Mouse (Mus musculus) MEL (cell line): Measurements from ENCODE around the gene Pak6.

Experiments used
- CTCF ChIP-seq, 3 experiments: IDR thresholded peaks in 2 of 3; conservative IDR thresholded peaks in 1 of 3; 2 replicates each; pipeline ENCODE4 v1.5.1; 2011 to 2012; ENCODE audit warnings: low read length in 3 of 3, low read depth in 2 of 3, mild to moderate bottlenecking in 2 of 3, improper control_type of control experiment in 1 of 3, inconsistent platforms in 1 of 3, mixed read lengths in 1 of 3, moderate library complexity in 1 of 3; ENCODE audit not compliant: control insufficient read depth in 1 of 3, insufficient read depth in 1 of 3, poor library complexity in 1 of 3, severe bottlenecking in 1 of 3
- E2F4 ChIP-seq: IDR thresholded peaks from 2 replicates; pipeline ENCODE4 v1.6.1; 2011; ENCODE audit warnings: low read depth, low read length, improper control_type of control experiment, borderline replicate concordance
- USF1 ChIP-seq: IDR thresholded peaks from 2 replicates; pipeline ENCODE4 v1.6.1; 2014; ENCODE audit warnings: low read depth, mild to moderate bottlenecking, inconsistent platforms, low read length, improper control_type of control experiment, moderate library complexity

DNA sequence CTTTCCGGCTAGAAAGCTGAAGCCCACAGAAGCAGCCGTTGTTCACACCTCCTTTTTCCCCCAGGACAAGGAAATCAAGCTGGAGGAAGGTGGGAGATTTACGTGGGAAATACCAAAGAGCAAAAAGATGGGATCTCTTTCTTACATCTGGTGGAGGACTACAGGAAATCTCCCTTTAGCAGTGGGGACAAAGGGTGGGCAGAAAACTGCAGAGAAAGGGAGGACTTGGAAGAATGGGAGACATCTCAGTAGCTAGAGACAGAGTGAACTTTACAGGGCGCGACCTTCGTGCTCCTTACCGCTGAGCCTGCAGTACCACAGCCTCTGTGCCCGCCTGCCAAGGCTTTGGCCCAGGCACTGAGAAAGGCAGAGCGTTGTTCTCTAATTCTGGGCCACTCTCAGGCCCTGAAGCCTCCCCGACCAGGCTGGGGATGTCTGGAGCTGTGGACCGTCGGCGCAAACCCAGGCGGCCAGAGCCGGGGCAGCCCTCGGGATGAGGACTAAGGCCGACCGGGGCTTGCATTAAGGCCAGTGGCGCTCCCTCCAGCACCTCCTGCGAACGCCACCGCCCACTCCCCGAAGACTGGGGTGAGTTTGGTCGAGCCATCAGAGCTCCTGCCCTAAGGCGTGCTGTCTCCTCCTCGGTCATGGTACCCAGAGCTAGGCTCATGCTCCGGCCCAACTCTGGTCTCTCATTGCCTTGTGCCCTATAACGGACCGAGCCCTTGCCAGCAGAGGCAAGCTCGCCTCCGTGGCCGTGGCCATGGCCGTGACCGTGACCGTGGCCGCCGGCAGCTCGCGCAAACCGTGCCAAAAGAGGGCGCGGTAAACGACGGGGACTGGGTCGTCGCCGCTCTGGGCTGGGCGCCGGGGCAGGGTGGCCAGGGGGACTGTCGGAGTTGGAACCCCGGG, 39.1 kb downstream of the Pak6 start:
- TF ChIP-seq CTCF (IDR thresholded peaks at IDR 0.05 in 2 of 3, conservative IDR thresholded peaks at IDR 0.05 in 1 of 3; ENCODE audit: control insufficient read depth in 1 of 3, insufficient read depth in 1 of 3, low read depth in 2 of 3, low read length in 3 of 3, poor library complexity in 1 of 3, severe bottlenecking in 1 of 3) (no peak), USF1 (no peak), E2F4 (no peak)
